Mouse (Mus musculus): Measurements from ENCODE around the gene Tmem191c.
"Not testable (repeated sequence)": the region's sequence is repeated elsewhere in the genome, so short reads cannot be mapped to it uniquely, and the experiment has no call there.

Gene Tmem191c

DNA sequence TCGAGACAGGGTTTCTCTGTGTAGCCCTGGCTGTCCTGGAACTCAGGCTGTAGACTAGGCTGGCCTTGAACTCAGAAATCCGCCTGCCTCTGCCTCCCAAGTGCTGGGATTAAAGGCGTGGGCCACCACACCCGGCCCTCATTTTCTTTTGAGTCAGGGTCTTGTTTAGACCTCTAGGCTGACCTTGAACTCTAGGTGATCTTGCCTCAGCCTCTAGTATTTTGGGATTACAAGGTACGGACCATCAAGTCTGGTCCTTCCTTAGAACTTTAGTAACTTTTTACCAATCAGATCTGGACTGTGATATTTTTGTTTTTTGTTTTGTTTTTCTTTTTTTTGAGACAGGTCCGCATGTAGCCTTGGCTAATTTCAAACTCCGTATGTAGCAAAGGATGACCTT lies at the start of gene Tmem191c:
Gene Tmem191c, plus strand, starts transcription at position 357 of the 400 bp plus-strand sequence.
- no peak for DNase-seq

DNA sequence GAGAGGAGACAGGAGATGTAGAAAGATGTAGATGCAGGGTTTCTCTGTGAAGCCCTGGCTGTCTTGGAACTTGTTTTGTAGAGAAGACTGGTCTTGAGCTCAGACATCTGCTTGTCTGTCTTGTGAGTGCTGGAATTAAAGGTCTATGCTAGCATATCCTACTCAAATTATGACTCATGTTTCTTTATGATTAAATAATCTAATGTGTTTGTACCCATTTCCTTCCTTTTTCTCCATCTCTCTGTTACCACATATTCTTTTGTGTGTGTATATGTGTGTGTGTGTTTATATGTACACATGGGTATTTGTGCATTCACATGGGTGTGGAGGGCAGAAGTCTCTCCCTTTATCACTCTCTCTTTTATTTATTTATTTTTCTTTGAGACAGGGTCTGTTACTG lies 49.4 kb upstream of the Tmem191c start:
- DNase-seq, result no peak

DNA sequence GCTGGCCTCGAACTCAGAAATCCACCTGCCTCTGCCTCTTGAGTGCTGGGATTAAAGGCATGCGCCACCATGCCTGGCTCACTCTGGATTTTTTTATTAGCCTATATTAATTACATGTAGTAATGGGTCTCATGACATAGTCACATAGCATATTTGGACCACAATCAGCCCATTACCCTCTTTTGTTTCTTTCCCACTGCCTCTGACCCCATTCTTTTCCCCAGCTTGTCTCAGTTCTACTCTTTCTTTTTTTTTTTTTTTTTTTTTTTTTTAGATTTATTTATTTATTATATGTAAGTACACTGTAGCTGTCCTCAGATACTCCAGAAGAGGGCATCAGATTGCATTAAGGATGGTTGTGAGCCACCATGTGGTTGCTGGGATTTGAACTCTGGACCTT lies 44.4 kb upstream of the Tmem191c start:
- not testable (repeated sequence) for DNase-seq

DNA sequence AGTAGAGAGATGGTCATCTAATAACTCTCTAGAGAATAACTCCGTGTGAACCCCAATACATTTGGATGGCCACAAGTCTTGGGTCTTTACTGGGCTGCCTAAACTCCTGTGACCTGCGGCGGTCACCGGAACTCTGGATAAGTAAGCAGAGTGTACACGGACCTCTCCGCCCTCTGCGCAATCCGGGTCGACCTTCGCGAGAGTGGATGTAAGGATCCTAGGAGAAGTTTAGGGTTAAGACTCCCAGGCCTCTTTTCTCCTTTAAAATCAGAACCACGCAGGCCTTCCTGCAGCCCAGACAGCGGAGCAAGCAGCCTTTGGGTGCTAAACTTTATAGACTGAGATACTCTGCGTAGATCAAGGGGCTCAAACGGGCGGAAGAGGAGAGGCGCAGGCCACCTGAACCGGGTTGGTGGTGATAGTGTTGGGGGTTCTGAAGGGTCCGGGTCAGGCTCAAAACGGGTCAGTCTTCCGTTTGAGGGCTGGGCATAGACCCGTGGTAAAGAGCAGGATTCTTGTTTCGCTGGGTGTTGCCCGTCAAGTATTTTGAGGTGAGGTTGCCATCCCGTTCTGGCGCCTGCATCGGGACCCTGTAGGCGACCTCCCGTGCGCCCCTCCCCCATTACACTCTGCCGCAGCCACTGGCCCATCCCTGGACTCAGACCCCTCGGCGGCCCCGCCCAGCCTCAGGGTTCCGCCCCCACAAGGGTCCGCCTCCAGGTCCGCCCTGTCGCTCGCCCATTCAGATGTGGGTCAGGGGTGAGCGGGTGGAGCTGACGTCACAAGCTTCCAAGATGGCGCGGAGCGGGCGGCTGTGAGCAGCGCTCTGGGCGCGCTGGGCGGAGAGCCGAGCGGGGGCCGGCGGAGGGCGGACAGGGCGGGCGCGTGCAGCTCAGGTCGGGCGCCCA lies 42.8 kb upstream of the Tmem191c start, which contains the start of gene Hic2:
Gene Hic2, plus strand, starts transcription at position 779 of the 908 bp plus-strand sequence.
- DNase-seq, result peak; percentile 93

- DNase-seq, result peak; percentile 16
These were observed 42.0 kb upstream of the Tmem191c start for GRCm38 (mm10) chr16:17233702-17234498.

GRCm38 (mm10) chr16:17234499-17234895 lies 41.4 kb upstream of the Tmem191c start:
- DNase-seq, result peak; percentile 19

GRCm38 (mm10) chr16:17234916-17235665 lies 40.8 kb upstream of the Tmem191c start:
- DNase-seq, result peak; percentile 46

- DNase-seq, result no peak
These were observed 38.2 kb upstream of the Tmem191c start for GRCm38 (mm10) chr16:17237634-17238033.

DNA sequence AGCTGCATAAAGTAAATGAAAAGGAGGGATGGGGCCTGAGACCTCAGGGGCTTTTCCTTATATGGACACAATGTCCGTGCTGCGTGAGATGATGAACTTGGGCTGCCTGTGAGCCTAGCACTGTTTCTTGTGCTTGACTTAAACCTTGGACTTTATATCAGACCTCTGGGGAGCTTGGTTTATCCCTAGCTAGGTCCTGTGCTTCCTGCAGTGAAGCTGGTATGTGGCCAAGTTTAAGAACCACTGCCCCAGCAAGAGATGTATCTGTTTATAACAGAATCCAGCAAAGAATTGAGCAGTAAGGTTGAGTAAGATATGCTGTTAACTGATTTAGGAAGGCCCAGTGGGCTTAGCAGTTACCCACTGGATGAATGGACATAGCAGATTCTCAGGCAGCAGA lies 36.5 kb upstream of the Tmem191c start:
- no peak for DNase-seq

DNA sequence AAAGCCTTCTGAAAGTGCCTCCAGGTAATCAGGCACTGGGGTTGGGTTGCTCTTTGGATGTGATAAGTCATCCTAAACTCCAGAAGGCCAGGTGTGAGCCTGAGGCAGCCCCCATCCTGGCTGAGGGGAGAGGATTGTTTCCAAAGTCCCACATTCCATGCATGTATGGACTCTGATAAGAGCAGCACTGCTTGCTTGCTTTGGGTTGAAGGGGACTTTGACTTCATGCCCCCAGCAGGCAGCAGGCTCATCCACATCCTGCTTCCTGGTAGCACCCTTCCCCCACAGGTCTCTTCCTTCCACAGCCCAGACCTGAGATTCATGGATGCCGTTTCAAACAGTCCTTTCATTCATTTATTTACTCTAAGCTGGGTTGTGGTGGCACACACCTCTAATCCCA lies 32.1 kb upstream of the Tmem191c start:
- DNase-seq, result no peak

DNA sequence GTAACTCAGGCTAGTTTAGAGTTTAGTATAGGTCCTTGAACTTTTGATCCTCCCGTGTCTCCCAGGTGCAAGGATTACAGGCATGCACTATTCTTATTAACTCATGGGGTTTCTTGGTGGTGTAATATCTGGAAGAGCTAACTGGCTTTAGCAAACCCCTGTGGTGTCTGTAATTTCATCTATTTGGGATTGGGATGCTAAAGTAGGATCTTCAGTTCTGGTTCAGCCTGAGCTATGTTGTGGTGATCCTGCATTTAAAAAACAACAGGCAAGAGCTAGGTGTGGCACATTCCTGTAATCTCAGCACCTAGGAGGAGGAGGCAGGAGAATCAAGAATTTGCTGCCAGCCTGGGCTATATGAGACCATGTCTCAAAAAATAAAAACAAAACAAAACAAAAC lies 30.9 kb upstream of the Tmem191c start:
- DNase-seq, result no peak

DNA sequence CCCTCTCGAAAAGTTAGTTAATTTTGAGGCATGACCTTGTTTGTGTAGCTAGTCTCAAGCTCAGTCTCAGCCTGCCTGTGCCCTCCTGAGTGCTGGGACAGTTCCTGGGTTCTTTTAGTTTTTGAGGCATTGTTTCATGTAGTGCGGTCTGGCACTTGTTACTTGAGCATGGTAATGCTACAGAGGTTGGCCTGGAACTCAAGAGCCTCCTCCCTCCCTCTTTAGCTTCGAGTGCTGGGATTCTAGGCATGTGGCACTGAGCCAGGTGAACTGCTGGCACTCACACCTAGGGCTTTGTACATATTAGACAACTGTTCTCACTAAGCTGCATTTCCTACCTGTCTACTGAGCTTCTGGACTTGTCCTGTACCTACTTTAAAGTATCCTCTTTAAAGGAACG lies 28.1 kb upstream of the Tmem191c start:
- peak; percentile 73 for DNase-seq

- no peak for DNase-seq
These were observed 26.7 kb upstream of the Tmem191c start for GRCm38 (mm10) chr16:17249135-17249534.

GRCm38 (mm10) chr16:17251539-17251938 lies 24.3 kb upstream of the Tmem191c start:
- peak; percentile 85 for DNase-seq

- no peak for DNase-seq
These were observed 23.7 kb upstream of the Tmem191c start for GRCm38 (mm10) chr16:17252086-17252726.

GRCm38 (mm10) chr16:17252841-17253240 lies 23.0 kb upstream of the Tmem191c start:
- DNase-seq, result no peak

GRCm38 (mm10) chr16:17254005-17254597 lies 21.8 kb upstream of the Tmem191c start:
- DNase-seq, result no peak

- no peak for DNase-seq
These were observed 20.6 kb upstream of the Tmem191c start for GRCm38 (mm10) chr16:17255270-17255669.

- no peak for DNase-seq
These were observed 18.5 kb upstream of the Tmem191c start for GRCm38 (mm10) chr16:17257359-17257821.

- no peak for DNase-seq
These were observed 17.0 kb upstream of the Tmem191c start for GRCm38 (mm10) chr16:17258917-17259316.

- DNase-seq, result no peak
These were observed 14.5 kb upstream of the Tmem191c start for GRCm38 (mm10) chr16:17261341-17261740.

DNA sequence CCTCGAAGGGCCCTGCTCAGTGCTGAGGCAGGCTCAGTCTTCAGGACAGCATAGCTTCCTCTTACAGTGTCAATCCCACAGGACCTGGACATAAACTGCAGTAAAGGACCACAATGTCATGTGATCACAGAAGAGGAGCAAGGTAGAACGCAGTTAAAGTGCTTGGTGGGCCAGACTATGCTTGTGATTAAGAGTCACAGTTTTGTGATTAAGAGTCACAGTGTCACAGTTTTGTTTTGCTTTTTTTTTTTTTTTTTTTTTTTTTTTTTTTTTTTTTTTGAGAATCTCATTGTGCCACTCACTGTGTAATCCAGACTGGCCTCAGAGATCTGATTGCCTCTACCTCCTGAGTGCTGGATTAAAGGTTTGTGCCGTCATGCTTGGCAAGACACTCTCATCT lies 9.8 kb upstream of the Tmem191c start:
- DNase-seq, result no peak

All from lung, postnatal 14 days (tissue).